Mouse (Mus musculus): ENCODE measurements around the gene Dvl3. TPM values are rescaled to one million over a fixed set of nuclear protein-coding genes. Genes with fewer than 3 reads are reported as not detected.

Dvl3 gene
- polyA plus RNA-seq, 1 experiment from 2014 or later, result 8.7 TPM

DNA sequence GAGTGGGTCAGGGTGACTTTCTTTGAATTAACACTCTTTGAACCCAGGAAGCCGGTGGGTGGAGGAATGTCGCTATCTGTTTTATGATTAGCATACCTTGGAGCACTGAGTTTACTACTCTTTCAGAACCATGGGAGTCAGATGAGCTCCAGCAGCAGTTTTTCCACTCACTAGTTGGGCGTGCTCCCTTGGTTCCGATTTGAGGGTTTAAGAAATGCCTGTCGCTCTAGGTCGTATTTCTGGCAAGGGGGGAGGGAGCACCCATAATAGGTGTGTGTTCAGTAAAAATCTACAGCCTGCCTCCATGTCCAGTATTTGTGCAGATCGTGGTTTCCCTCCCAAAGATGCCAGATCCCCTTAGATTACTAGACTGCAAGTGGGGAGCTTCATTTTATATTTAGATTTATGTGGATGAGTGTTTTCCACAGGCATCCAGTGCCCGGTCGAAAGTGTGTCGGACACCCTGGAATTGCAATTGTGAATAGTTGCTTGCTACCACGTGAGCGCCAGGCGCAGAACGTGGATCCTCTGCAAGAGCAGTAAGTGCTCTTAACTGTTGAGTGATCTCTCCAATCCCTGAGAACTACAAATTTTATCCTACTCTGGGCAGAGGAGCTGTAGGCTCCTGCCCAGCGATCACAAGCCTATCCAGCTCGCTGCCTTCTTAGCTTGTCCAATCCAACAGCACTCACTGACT lies 18.7 kb upstream of the Dvl3 start:
- H3K4me3 ChIP-seq (ENCODE audit: low read depth, low read length), result peak overlapping the region; percentile 85
- H3K4me2 ChIP-seq (replicated peaks; ENCODE audit: low read depth), result peak overlapping the region; percentile 76
- DNase-seq (ENCODE audit: low spot score) (no peak), ATAC-seq (ENCODE audit: low FRiP score, low TSS enrichment) (no peak)
- 8% methylated on average over 16 of the region's 16 CpGs for WGBS
- H3K27me3 ChIP-seq (ENCODE audit: control insufficient read depth, insufficient read depth, low read length), result no peaks in the 10 kb centered on the region
- H3K36me3 ChIP-seq (ENCODE audit: control insufficient read depth, insufficient read depth, low read length), result peaks cover 18% of the 10 kb centered on the region
- peak overlapping the region; percentile 85 for H3K27ac ChIP-seq (replicated peaks)
- H3K9me3 ChIP-seq (ENCODE audit: control insufficient read depth, low read length), result no peaks in the 10 kb centered on the region
- TF ChIP-seq EP300 (optimal IDR thresholded peaks at IDR 0.05) (no peak), CTCF (IDR thresholded peaks at IDR 0.05; ENCODE audit: low read depth) (no peak)
- no peaks in the 10 kb centered on the region; the same call in 1 of the 2 replicates for H3K4me1 ChIP-seq (replicated peaks; ENCODE audit: control insufficient read depth, insufficient read depth)
- peak overlapping the region; percentile 91; the same call in 1 of the 2 replicates for H3K9ac ChIP-seq (ENCODE audit: low read length)

GRCm38 (mm10) chr16:20498677-20499475 lies 17.9 kb upstream of the Dvl3 start, which contains the start of gene Eif2b5:
Gene Eif2b5 (plus strand): TSS chr16:20498817.
- H3K27me3 ChIP-seq (ENCODE audit: control insufficient read depth, insufficient read depth, low read length), result no peaks in the 10 kb centered on the region
- H3K36me3 ChIP-seq (ENCODE audit: control insufficient read depth, insufficient read depth, low read length), result peaks cover 18% of the 10 kb centered on the region
- TF ChIP-seq EP300 (optimal IDR thresholded peaks at IDR 0.05), result no peak
- TF ChIP-seq CTCF (IDR thresholded peaks at IDR 0.05; ENCODE audit: low read depth), result peak; percentile 29; the same call in 1 of the 2 replicates
- peak within 1 kb of the TSS; percentile 85 for H3K27ac ChIP-seq (replicated peaks)
- H3K4me1 ChIP-seq (replicated peaks; ENCODE audit: control insufficient read depth, insufficient read depth), result no peaks in the 10 kb centered on the region; the same call in 1 of the 2 replicates
- peak within 1 kb of the TSS; percentile 91 for H3K9ac ChIP-seq (ENCODE audit: low read length)
- peak; percentile 94 for DNase-seq (ENCODE audit: low spot score)
- H3K4me3 ChIP-seq (ENCODE audit: low read depth, low read length), result peak within 1 kb of the TSS; percentile 85
- H3K4me2 ChIP-seq (replicated peaks; ENCODE audit: low read depth), result peak within 1 kb of the TSS; percentile 76
- under 1% methylated on average over 49 of the region's 49 CpGs for WGBS
- no peaks in the 10 kb centered on the region for H3K9me3 ChIP-seq (ENCODE audit: control insufficient read depth, low read length)
- peak; percentile 94 for ATAC-seq (ENCODE audit: low FRiP score, low TSS enrichment)

DNA sequence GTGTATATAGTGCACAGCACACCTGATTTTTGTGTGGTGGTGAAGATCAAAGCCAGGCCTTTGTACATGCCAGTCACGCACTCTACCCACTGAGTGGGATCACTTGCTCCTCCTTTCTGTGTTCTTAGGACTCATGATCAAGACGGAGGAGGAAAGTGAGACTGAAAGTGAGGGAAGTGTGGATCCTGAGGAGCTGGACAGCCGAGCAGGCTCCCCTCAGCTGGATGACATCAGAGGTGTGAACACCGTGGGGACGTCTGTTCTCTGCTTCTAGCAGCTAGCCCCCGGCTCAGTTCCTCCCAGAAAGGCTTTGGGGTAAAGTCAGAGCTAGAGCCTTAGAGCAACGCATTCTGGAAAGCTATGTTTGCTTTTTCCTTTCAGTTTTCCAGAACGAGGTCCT lies 10.8 kb upstream of the Dvl3 start:
- no peaks in the 10 kb centered on the region for H3K9me3 ChIP-seq (ENCODE audit: control insufficient read depth, low read length)
- H3K27me3 ChIP-seq (ENCODE audit: control insufficient read depth, insufficient read depth, low read length), result no peaks in the 10 kb centered on the region
- H3K36me3 ChIP-seq (ENCODE audit: control insufficient read depth, insufficient read depth, low read length), result peaks cover 50% of the 10 kb centered on the region
- H3K4me3 ChIP-seq (ENCODE audit: low read depth, low read length), result no peak overlapping the region
- no peak for ATAC-seq (ENCODE audit: low FRiP score, low TSS enrichment)
- H3K4me1 ChIP-seq (replicated peaks; ENCODE audit: control insufficient read depth, insufficient read depth), result no peaks in the 10 kb centered on the region
- no peak overlapping the region for H3K27ac ChIP-seq (replicated peaks)
- no peak for TF ChIP-seq CTCF (IDR thresholded peaks at IDR 0.05; ENCODE audit: low read depth)
- no peak for TF ChIP-seq EP300 (optimal IDR thresholded peaks at IDR 0.05)
- WGBS, result 84% methylated on average over 8 of the region's 8 CpGs
- no peak for DNase-seq (ENCODE audit: low spot score)
- H3K4me2 ChIP-seq (replicated peaks; ENCODE audit: low read depth), result no peak overlapping the region
- H3K9ac ChIP-seq (ENCODE audit: low read length), result no peak overlapping the region

GRCm38 (mm10) chr16:20509349-20509748 lies 7.4 kb upstream of the Dvl3 start:
- ATAC-seq (ENCODE audit: low FRiP score, low TSS enrichment), result peak; percentile 81
- DNase-seq (ENCODE audit: low spot score), result peak; percentile 72
- H3K36me3 ChIP-seq (ENCODE audit: control insufficient read depth, insufficient read depth, low read length), result peaks cover 34% of the 10 kb centered on the region

DNA sequence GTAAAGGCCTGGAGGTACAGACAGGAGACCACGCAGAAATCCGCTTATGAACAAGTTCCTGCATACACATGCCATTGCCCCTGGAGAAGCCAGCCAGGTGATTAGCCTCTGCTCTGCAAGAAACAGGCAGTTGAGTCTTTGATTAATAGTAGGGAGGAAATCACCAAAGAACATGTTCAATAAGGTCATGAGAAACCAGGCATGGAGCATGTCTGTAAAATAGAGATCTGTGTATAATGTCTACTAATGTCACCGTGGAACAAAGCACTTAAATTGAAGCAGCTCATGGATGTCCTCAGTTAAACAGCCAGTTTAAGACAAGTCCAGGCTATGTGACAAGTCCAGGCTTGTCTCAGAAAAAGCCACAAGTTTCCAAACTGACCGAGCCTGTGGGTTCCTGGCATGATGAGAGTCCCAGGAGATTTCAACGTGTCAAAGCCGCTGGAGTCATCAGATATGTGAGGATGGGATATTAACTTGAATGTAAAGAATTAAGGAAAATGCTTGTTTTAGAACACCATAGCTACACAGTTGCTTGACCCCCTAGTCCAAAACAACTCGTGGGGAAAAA lies 5.4 kb upstream of the Dvl3 start:
- Histone ChIP-seq H3K9ac (ENCODE audit: low read length) (no peak overlapping the region), H3K4me3 (ENCODE audit: low read depth, low read length) (no peak overlapping the region), H3K4me2 (replicated peaks; ENCODE audit: low read depth) (no peak overlapping the region), H3K9me3 (ENCODE audit: control insufficient read depth, low read length) (no peaks in the 10 kb centered on the region), H3K36me3 (ENCODE audit: control insufficient read depth, insufficient read depth, low read length) (peaks cover 27% of the 10 kb centered on the region), H3K27ac (replicated peaks) (no peak overlapping the region), H3K27me3 (ENCODE audit: control insufficient read depth, insufficient read depth, low read length) (no peaks in the 10 kb centered on the region), H3K4me1 (replicated peaks; ENCODE audit: control insufficient read depth, insufficient read depth) (no peaks in the 10 kb centered on the region)
- no peak for ATAC-seq (ENCODE audit: low FRiP score, low TSS enrichment)
- TF ChIP-seq CTCF (IDR thresholded peaks at IDR 0.05; ENCODE audit: low read depth) (no peak), EP300 (optimal IDR thresholded peaks at IDR 0.05) (no peak)
- DNase-seq (ENCODE audit: low spot score), result no peak
- 82% methylated on average over 7 of the region's 7 CpGs for WGBS

More at GRCm38 (mm10) chr16:20509349-20509748, 7.4 kb upstream of the Dvl3 start:
- Histone ChIP-seq H3K27ac (replicated peaks) (no peak overlapping the region), H3K9ac (ENCODE audit: low read length) (no peak overlapping the region), H3K4me1 (replicated peaks; ENCODE audit: control insufficient read depth, insufficient read depth) (no peaks in the 10 kb centered on the region), H3K9me3 (ENCODE audit: control insufficient read depth, low read length) (no peaks in the 10 kb centered on the region), H3K4me3 (ENCODE audit: low read depth, low read length) (no peak overlapping the region), H3K27me3 (ENCODE audit: control insufficient read depth, insufficient read depth, low read length) (no peaks in the 10 kb centered on the region), H3K4me2 (replicated peaks; ENCODE audit: low read depth) (no peak overlapping the region)
- WGBS, result 75% methylated on average over 3 of the region's 3 CpGs
- TF ChIP-seq CTCF (IDR thresholded peaks at IDR 0.05; ENCODE audit: low read depth), result peak; percentile 76
- no peak for TF ChIP-seq EP300 (optimal IDR thresholded peaks at IDR 0.05)

All from stomach, postnatal 0 days (tissue).